Mouse (Mus musculus): ENCODE measurements around the gene Kif17.

GRCm38 (mm10) chr4:138307739-138308138 is 57.5 kb downstream of the Kif17 start:
- TF ChIP-seq CTCF (IDR thresholded peaks at IDR 0.05; ENCODE audit: control insufficient read depth, insufficient read depth, insufficient replicate concordance, low read depth, low read length), result no peak
- TF ChIP-seq POLR2A (IDR thresholded peaks at IDR 0.05; ENCODE audit: control insufficient read depth, low read depth, low read length), result no peak
